Mouse (Mus musculus): ENCODE data around the gene Pdzd4.

The Pdzd4 gene

GRCm38 (mm10) chrX:73824185-73825151 lies at the start of gene Pdzd4:
Gene Pdzd4 (minus strand): TSS chrX:73824969.
- DNase-seq (ENCODE audit: low read depth, low spot score) = no peak

- no peak for DNase-seq (ENCODE audit: low read depth, low spot score)
Observed at GRCm38 (mm10) chrX:73871956-73872355, 47.2 kb upstream of the Pdzd4 start.

- no peak for DNase-seq (ENCODE audit: low read depth, low spot score)
Observed at GRCm38 (mm10) chrX:73871474-73871873, 46.7 kb upstream of the Pdzd4 start.

GRCm38 (mm10) chrX:73869334-73869733 lies 44.6 kb upstream of the Pdzd4 start:
- no peak for DNase-seq (ENCODE audit: low read depth, low spot score)

GRCm38 (mm10) chrX:73867852-73868251 lies 43.1 kb upstream of the Pdzd4 start:
- DNase-seq (ENCODE audit: low read depth, low spot score) = peak; percentile 32

- DNase-seq (ENCODE audit: low read depth, low spot score) = no peak
Observed at GRCm38 (mm10) chrX:73867256-73867655, 42.5 kb upstream of the Pdzd4 start.

GRCm38 (mm10) chrX:73864692-73865091 lies 39.9 kb upstream of the Pdzd4 start:
- no peak for DNase-seq (ENCODE audit: low read depth, low spot score)

- no peak for DNase-seq (ENCODE audit: low read depth, low spot score)
Observed at GRCm38 (mm10) chrX:73855087-73855408, 30.3 kb upstream of the Pdzd4 start.

- no peak for DNase-seq (ENCODE audit: low read depth, low spot score)
Observed at GRCm38 (mm10) chrX:73854326-73855086, 29.7 kb upstream of the Pdzd4 start.

- no peak for DNase-seq (ENCODE audit: low read depth, low spot score)
Observed at GRCm38 (mm10) chrX:73836691-73837090, 11.9 kb upstream of the Pdzd4 start.

- DNase-seq (ENCODE audit: low read depth, low spot score) = no peak
Observed at GRCm38 (mm10) chrX:73835731-73836130, 11.0 kb upstream of the Pdzd4 start.

GRCm38 (mm10) chrX:73823747-73824146 lies 1.0 kb downstream of the Pdzd4 start:
- DNase-seq (ENCODE audit: low read depth, low spot score) = no peak

- DNase-seq (ENCODE audit: low read depth, low spot score) = no peak
Observed at GRCm38 (mm10) chrX:73816596-73817314, 8.0 kb downstream of the Pdzd4 start.

- DNase-seq (ENCODE audit: low read depth, low spot score) = no peak
Observed at GRCm38 (mm10) chrX:73815072-73815471, 9.7 kb downstream of the Pdzd4 start.

GRCm38 (mm10) chrX:73805814-73806213 lies 19.0 kb downstream of the Pdzd4 start:
- DNase-seq (ENCODE audit: low read depth, low spot score) = no peak

GRCm38 (mm10) chrX:73798502-73798901 lies 26.3 kb downstream of the Pdzd4 start:
- peak; percentile 9 for DNase-seq (ENCODE audit: low read depth, low spot score)

- no peak for DNase-seq (ENCODE audit: low read depth, low spot score)
Observed at GRCm38 (mm10) chrX:73797511-73797910, 27.3 kb downstream of the Pdzd4 start.

GRCm38 (mm10) chrX:73793505-73793904 lies 31.3 kb downstream of the Pdzd4 start:
- no peak for DNase-seq (ENCODE audit: low read depth, low spot score)

GRCm38 (mm10) chrX:73793039-73793438 lies 31.7 kb downstream of the Pdzd4 start:
- DNase-seq (ENCODE audit: low read depth, low spot score) = no peak

- no peak for DNase-seq (ENCODE audit: low read depth, low spot score)
Observed at GRCm38 (mm10) chrX:73788501-73788900, 36.3 kb downstream of the Pdzd4 start.

- DNase-seq (ENCODE audit: low read depth, low spot score) = no peak
Observed at GRCm38 (mm10) chrX:73787225-73787558, 37.6 kb downstream of the Pdzd4 start.

All from c-Kit-negative CD71-positive TER-119-positive erythroid progenitor cells, embryonic 14.5 days (primary cell).